Mouse (Mus musculus): ENCODE results near the gene Prickle1.
A peak's percentile ranks its signal among the peaks of the same experiment; 100 is the strongest.

The Prickle1 gene

DNA sequence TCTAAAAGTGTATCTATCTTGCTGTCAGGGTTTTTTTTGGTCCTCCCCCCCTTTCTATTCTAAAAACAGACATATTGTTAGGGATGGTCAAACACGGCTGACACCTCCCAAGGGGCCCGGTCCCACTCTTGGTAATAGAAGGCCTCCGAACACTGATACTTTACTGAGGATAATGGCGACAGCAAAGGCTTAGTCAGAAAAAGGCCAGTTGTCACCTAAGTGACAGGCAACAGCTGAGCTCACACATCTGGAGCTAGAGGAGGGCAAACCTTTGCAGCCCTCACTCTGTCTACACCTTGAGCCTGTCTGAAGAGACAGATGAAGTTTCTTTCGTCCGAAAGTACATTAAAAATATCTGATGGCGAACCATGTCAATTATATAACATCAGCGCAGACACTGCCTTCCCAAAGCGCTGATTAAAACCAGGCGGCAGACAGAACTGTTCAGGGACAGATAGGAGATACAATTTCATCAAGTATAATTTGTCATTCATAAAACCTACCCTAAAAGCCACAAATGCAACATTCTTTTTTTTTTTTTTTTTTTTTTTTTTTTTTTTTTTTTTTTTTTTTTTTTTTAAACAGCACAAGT is 1.3 kb downstream of the Prickle1 start:
- DNase-seq (ENCODE audit: low spot score), result no peak

- DNase-seq (ENCODE audit: low spot score), result no peak
Measured at GRCm38 (mm10) chr15:93592596-93592995, 3.1 kb downstream of the Prickle1 start.

DNA sequence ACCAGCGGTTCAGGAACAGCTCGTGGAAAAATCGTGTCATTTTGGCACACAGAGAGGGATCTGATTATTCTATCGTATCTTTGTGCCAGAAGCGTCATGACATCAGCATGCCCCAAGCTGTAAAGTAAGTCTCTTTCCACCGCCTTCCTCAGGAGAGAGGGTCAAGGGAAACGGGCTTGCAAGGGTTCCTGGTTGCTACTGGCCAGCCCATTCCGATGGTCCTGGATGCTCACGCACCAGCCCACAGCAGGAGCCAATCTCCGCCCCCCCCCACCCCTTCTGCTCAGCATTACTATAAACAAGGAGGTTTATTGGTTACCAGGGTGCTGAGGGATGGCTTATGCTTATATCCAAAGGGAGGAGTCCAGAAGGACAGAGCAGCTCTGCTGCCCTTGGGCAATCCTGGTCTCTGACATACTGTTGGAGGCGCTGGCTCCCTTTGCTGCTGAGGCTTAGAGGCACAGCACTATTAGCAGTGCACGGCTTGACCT is 3.8 kb downstream of the Prickle1 start:
- DNase-seq (ENCODE audit: low spot score), result no peak

DNA sequence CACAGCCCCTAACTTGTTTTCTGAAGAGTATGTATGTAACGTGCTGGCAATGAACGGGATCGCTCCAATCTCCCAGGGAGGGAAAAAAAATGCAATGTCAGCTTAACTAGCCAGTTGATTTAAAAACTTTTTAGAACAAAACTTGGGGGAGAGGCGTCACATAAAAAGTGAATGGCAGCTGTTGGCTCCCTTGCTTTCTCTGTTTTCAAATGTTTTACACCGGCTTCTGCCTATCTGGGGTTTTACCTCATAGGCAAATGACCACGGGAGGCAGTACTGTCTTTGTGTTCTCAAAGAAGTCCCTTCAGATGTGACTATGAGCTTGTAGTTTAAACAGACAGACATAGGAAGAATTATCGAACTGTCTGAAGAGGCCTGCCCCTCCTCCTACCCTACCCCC is 4.3 kb downstream of the Prickle1 start:
- no peak for DNase-seq (ENCODE audit: low spot score)

DNA sequence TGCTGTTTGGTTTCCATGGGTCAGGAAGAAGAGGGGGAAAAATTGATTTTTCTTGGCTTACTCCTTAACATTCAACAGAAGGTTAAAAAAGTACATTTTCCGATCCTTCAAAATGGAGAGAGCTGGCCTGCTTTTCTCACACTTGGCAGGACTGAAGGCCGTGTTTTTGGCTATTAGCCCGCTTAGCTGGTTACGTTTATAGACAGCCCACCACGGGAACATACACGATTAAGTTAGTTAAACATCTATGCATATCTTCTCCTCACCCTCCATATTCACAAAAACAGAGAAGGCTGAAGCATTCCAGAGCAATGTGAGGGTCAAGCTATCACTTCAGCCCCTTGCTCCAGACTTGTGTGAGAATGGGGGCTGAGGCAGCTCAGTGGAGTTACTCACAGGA is 7.3 kb downstream of the Prickle1 start:
- DNase-seq (ENCODE audit: low spot score), result no peak

GRCm38 (mm10) chr15:93587660-93588059 is 8.0 kb downstream of the Prickle1 start:
- no peak for DNase-seq (ENCODE audit: low spot score)

DNA sequence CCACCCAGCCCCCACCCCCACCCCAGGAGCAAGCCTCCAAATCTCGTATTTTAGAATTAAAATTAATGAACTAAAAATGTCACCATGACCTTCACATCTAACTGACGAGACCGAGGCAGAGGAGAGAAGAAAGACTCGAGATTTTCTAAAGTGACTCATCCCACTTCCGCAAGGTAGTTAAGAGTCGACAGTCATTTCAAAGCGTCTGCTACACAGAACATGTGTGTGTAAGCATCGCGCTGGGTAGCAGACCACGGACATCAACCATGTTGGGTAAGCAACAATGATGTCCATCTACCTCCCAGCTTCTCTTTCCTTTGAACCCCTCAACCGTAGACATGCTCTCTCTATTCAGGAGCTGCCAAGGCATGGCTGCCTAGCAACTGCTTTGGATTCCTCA is 12.6 kb downstream of the Prickle1 start:
- no peak for DNase-seq (ENCODE audit: low spot score)

- no peak for DNase-seq (ENCODE audit: low spot score)
Measured at GRCm38 (mm10) chr15:93581736-93582135, 14.0 kb downstream of the Prickle1 start.

GRCm38 (mm10) chr15:93579899-93580298 is 15.8 kb downstream of the Prickle1 start:
- DNase-seq (ENCODE audit: low spot score), result no peak

DNA sequence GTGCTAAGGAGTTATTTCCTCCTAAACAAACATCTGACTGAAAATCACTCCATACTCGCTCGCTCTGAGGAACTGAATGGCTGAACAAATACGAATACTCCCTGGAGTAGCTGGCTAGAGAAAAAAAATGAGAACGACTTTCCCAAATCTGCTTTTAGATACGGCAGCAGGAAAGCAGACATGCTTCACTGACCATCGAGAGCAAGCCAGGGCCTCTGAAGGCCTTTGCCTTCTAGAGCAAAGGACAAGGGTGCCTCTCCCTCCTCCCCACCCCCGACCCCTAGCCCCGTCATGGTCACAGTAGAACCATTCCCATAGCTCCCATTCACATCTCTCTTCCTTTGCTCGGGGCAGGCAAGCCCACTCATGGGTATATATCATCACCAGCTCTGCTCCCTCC is 16.6 kb downstream of the Prickle1 start:
- DNase-seq (ENCODE audit: low spot score), result no peak

DNA sequence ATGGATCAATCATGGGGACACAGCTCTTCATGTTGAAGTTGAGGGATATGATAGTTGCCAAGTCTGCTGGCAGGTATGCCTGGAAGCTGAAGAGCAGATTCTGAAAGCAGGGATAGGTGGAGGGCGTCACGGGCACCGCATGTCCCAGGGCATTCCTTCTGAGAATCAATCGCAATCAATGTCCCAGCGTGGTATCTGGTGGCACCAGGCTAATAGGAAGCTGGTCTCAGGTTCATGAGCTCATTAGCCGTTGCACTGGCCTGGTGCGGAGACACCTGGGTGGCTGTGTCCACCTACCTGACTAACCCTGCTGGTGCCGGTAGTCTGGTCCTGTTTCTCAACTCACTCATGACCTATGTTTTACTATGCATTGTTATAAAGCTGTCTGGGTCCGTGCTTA is 19.3 kb downstream of the Prickle1 start:
- no peak for DNase-seq (ENCODE audit: low spot score)

- peak; percentile 88 for DNase-seq (ENCODE audit: low spot score)
Measured at GRCm38 (mm10) chr15:93575884-93576283, 19.8 kb downstream of the Prickle1 start.

- DNase-seq (ENCODE audit: low spot score), result no peak
Measured at GRCm38 (mm10) chr15:93572889-93573288, 22.8 kb downstream of the Prickle1 start.

- DNase-seq (ENCODE audit: low spot score), result no peak
Measured at GRCm38 (mm10) chr15:93570881-93571495, 24.7 kb downstream of the Prickle1 start.

GRCm38 (mm10) chr15:93568911-93569310 is 26.8 kb downstream of the Prickle1 start:
- DNase-seq (ENCODE audit: low spot score), result no peak

GRCm38 (mm10) chr15:93567546-93568307 is 28.0 kb downstream of the Prickle1 start:
- DNase-seq (ENCODE audit: low spot score), result peak; percentile 16

DNA sequence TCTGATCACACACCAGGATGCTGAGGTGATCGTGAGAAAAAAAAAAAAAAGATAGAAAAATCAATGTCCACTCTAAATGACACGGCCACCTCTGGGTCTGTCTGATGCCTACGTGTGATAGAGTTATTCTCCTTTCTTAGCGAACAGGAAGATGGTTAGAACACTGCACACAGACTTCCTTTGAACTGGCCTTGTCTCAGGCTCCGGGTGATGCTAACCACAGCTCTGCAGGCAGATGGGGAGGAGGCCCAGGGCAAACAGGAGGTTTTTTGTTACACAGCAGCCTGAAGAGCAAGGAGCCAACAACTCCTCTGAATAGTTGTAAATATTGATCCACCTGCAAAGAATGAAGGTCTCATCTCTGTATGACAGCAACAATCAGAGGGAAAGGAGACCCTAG is 32.2 kb downstream of the Prickle1 start:
- DNase-seq (ENCODE audit: low spot score), result no peak

DNA sequence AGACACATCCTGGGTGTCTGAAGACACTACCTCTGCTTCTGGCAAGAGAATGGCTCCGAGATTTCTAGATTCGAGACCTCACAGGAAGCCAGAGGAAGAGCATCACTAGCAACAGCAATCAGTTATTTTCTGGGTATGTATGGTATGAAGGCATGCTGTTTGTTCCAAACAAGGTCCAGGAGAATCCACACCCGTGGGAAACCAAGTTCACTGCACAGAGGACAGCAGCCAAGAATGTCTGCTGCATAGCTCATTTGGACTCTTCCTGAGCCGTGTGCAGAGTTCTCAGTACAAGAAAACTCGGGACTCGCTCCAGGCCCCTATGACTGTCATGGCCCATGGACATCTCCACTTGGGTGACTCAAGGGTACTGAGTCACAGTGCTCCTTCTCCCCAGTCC is 34.2 kb downstream of the Prickle1 start:
- no peak for DNase-seq (ENCODE audit: low spot score)

- no peak for DNase-seq (ENCODE audit: low spot score)
Measured at GRCm38 (mm10) chr15:93558421-93558820, 37.3 kb downstream of the Prickle1 start.

- DNase-seq (ENCODE audit: low spot score), result no peak
Measured at GRCm38 (mm10) chr15:93555719-93556118, 40.0 kb downstream of the Prickle1 start.

- no peak for DNase-seq (ENCODE audit: low spot score)
Measured at GRCm38 (mm10) chr15:93554203-93554851, 41.4 kb downstream of the Prickle1 start.

DNA sequence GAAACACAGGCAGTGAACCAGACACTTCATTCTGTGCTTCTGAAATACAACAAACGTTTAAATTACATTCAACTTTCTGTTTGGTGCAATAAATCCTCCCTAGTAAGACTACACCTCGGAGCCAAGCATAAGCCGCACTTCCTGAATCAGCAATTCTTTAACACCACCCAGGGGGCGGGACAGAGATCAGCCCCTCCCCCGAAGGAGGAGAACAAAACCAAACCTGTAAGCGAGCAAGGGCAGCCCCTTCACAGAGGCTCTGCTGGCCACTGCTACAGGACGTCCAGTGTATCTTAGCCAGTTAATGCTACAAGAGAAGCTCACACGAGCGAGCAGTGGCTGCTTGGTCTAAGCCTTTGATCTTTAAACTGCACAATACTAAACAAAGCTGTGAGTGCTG is 43.5 kb downstream of the Prickle1 start:
- peak; percentile 61 for DNase-seq (ENCODE audit: low spot score)

- DNase-seq (ENCODE audit: low spot score), result no peak
Measured at GRCm38 (mm10) chr15:93548297-93548696, 47.4 kb downstream of the Prickle1 start.

Measured in ovary, postnatal 14 days (tissue).